Mouse (Mus musculus): ENCODE data around the gene Limk2.

DNA sequence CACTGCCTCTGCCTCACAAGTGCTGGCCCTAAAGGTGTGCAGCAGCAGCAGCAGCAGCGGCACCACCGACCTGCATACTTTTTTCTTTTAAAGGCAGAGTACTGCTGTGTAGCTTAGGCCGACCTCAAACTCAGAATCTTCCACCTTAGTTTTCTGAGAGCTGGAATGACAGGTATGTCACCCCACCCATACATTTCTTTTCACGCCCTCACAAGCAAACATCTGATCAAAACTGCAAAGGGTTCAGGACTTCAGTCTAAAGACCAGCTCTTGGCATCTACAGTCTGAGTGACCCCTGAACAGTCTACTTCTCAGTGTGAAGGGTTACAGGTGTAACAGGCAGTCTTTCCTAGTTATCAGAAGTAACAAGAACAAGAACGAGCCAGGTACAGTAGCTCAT lies 18.2 kb downstream of the Limk2 start:
- TF ChIP-seq CTCF (IDR thresholded peaks at IDR 0.05; ENCODE audit: low read depth, low read length) (no peak), GATA1 (IDR thresholded peaks at IDR 0.05; ENCODE audit: borderline replicate concordance, low read length) (no peak), GATA2 (IDR thresholded peaks at IDR 0.05; ENCODE audit: borderline replicate concordance, low read depth, low read length) (no peak), TAL1 (conservative IDR thresholded peaks at IDR 0.05; ENCODE audit: low read depth, low read length) (no peak), POLR2AphosphoS5 (IDR thresholded peaks at IDR 0.05; ENCODE audit: insufficient replicate concordance, low read depth, low read length) (no peak)

Measured in G1E (cell line).